Mouse (Mus musculus): ENCODE measurements around the gene Ppp2r1b. TPM values are rescaled to one million over a fixed set of nuclear protein-coding genes. Genes with fewer than 3 reads are reported as not detected.

The Ppp2r1b gene
- polyA plus RNA-seq, 1 experiment = 12.9 TPM

- Histone ChIP-seq H3K36me3 (ENCODE audit: control insufficient read depth, insufficient read depth) (peaks cover 16% of the 10 kb centered on the region), H3K4me2 (ENCODE audit: low read depth) (no peak overlapping the region), H3ac (ENCODE audit: control insufficient read depth, insufficient read length) (no peak overlapping the region), H3K79me2 (ENCODE audit: control insufficient read depth, insufficient read depth) (no peaks in the 10 kb centered on the region), H3K4me3 (no peak overlapping the region), H3K27me3 (ENCODE audit: control insufficient read depth, insufficient read depth, insufficient read length) (no peaks in the 10 kb centered on the region)
- no peak for TF ChIP-seq TCF12 (IDR thresholded peaks at IDR 0.05; ENCODE audit: insufficient read depth, poor library complexity, severe bottlenecking)
- TF ChIP-seq E2F4 (IDR thresholded peaks at IDR 0.05; ENCODE audit: insufficient read depth) = no peak
- no peak for TF ChIP-seq MYOD1 (IDR thresholded peaks at IDR 0.05; ENCODE audit: control insufficient read depth in 1 of 3, insufficient read length in 2 of 3, low read depth in 2 of 3)
- TF ChIP-seq MYOG (IDR thresholded peaks at IDR 0.05; ENCODE audit: control insufficient read depth in 1 of 3, insufficient read depth in 1 of 3, insufficient read length in 2 of 3, low read depth in 2 of 3) = no peak
- no peak for TF ChIP-seq CEBPB (IDR thresholded peaks at IDR 0.05; ENCODE audit: insufficient read depth, poor library complexity, severe bottlenecking)
- TF ChIP-seq REST (IDR thresholded peaks at IDR 0.05; ENCODE audit: insufficient read depth, insufficient read length) = no peak
- no peak for TF ChIP-seq USF1 (IDR thresholded peaks at IDR 0.05; ENCODE audit: low read depth)
- TF ChIP-seq POLR2A (IDR thresholded peaks at IDR 0.05; ENCODE audit: insufficient read length, low read depth) = no peak
- no peak for TF ChIP-seq POLR2AphosphoS2 (IDR thresholded peaks at IDR 0.05; ENCODE audit: insufficient read length, low read depth)
- TF ChIP-seq MAX (IDR thresholded peaks at IDR 0.05; ENCODE audit: low read depth) = no peak
- no peak for TF ChIP-seq SRF (IDR thresholded peaks at IDR 0.05; ENCODE audit: control insufficient read depth, insufficient read length, low read depth)
- TF ChIP-seq TCF3 (IDR thresholded peaks at IDR 0.05; ENCODE audit: insufficient read length, low read depth) = no peak
Measured at GRCm38 (mm10) chr9:50800985-50801384, 44.1 kb upstream of the Ppp2r1b start.

GRCm38 (mm10) chr9:50803055-50803671 lies 41.9 kb upstream of the Ppp2r1b start:
- H3K79me2 ChIP-seq (ENCODE audit: control insufficient read depth, insufficient read depth) = no peaks in the 10 kb centered on the region
- no peak overlapping the region for H3K4me3 ChIP-seq
- TF ChIP-seq SRF (IDR thresholded peaks at IDR 0.05; ENCODE audit: control insufficient read depth, insufficient read length, low read depth) = no peak
- no peak for TF ChIP-seq CEBPB (IDR thresholded peaks at IDR 0.05; ENCODE audit: insufficient read depth, poor library complexity, severe bottlenecking)
- TF ChIP-seq USF1 (IDR thresholded peaks at IDR 0.05; ENCODE audit: low read depth) = no peak
- TF ChIP-seq E2F4 (IDR thresholded peaks at IDR 0.05; ENCODE audit: insufficient read depth) = no peak
- TF ChIP-seq TCF3 (IDR thresholded peaks at IDR 0.05; ENCODE audit: insufficient read length, low read depth) = no peak
- no peak for TF ChIP-seq MAX (IDR thresholded peaks at IDR 0.05; ENCODE audit: low read depth)
- no peak for TF ChIP-seq REST (IDR thresholded peaks at IDR 0.05; ENCODE audit: insufficient read depth, insufficient read length)
- no peak for TF ChIP-seq MYOG (IDR thresholded peaks at IDR 0.05; ENCODE audit: control insufficient read depth in 1 of 3, insufficient read depth in 1 of 3, insufficient read length in 2 of 3, low read depth in 2 of 3)
- TF ChIP-seq TCF12 (IDR thresholded peaks at IDR 0.05; ENCODE audit: insufficient read depth, poor library complexity, severe bottlenecking) = no peak
- TF ChIP-seq POLR2A (IDR thresholded peaks at IDR 0.05; ENCODE audit: insufficient read length, low read depth) = no peak
- no peak for TF ChIP-seq MYOD1 (IDR thresholded peaks at IDR 0.05; ENCODE audit: control insufficient read depth in 1 of 3, insufficient read length in 2 of 3, low read depth in 2 of 3)
- no peak overlapping the region for H3ac ChIP-seq (ENCODE audit: control insufficient read depth, insufficient read length)
- no peak overlapping the region for H3K4me2 ChIP-seq (ENCODE audit: low read depth)
- H3K27me3 ChIP-seq (ENCODE audit: control insufficient read depth, insufficient read depth, insufficient read length) = no peaks in the 10 kb centered on the region
- peaks cover 17% of the 10 kb centered on the region for H3K36me3 ChIP-seq (ENCODE audit: control insufficient read depth, insufficient read depth)

GRCm38 (mm10) chr9:50808471-50808870 lies 36.6 kb upstream of the Ppp2r1b start:
- H3ac ChIP-seq (ENCODE audit: control insufficient read depth, insufficient read length) = no peak overlapping the region
- peaks cover 18% of the 10 kb centered on the region for H3K36me3 ChIP-seq (ENCODE audit: control insufficient read depth, insufficient read depth)
- no peak for TF ChIP-seq TCF12 (IDR thresholded peaks at IDR 0.05; ENCODE audit: insufficient read depth, poor library complexity, severe bottlenecking)
- no peak for TF ChIP-seq MAX (IDR thresholded peaks at IDR 0.05; ENCODE audit: low read depth)
- no peak for TF ChIP-seq POLR2AphosphoS2 (IDR thresholded peaks at IDR 0.05; ENCODE audit: insufficient read length, low read depth)
- no peak for TF ChIP-seq MYOD1 (IDR thresholded peaks at IDR 0.05; ENCODE audit: control insufficient read depth in 1 of 3, insufficient read length in 2 of 3, low read depth in 2 of 3)
- H3K79me2 ChIP-seq (ENCODE audit: control insufficient read depth, insufficient read depth) = no peaks in the 10 kb centered on the region
- H3K27me3 ChIP-seq (ENCODE audit: control insufficient read depth, insufficient read depth, insufficient read length) = no peaks in the 10 kb centered on the region
- no peak overlapping the region for H3K4me3 ChIP-seq
- no peak overlapping the region for H3K4me2 ChIP-seq (ENCODE audit: low read depth)

- H3K4me2 ChIP-seq (ENCODE audit: low read depth) = no peak overlapping the region
- H3K27me3 ChIP-seq (ENCODE audit: control insufficient read depth, insufficient read depth, insufficient read length) = no peaks in the 10 kb centered on the region
- TF ChIP-seq REST (IDR thresholded peaks at IDR 0.05; ENCODE audit: insufficient read depth, insufficient read length) (no peak), POLR2A (IDR thresholded peaks at IDR 0.05; ENCODE audit: insufficient read length, low read depth) (no peak), POLR2AphosphoS2 (IDR thresholded peaks at IDR 0.05; ENCODE audit: insufficient read length, low read depth) (no peak), MAX (IDR thresholded peaks at IDR 0.05; ENCODE audit: low read depth) (no peak), TCF3 (IDR thresholded peaks at IDR 0.05; ENCODE audit: insufficient read length, low read depth) (no peak), TCF12 (IDR thresholded peaks at IDR 0.05; ENCODE audit: insufficient read depth, poor library complexity, severe bottlenecking) (no peak), MYOG (IDR thresholded peaks at IDR 0.05; ENCODE audit: control insufficient read depth in 1 of 3, insufficient read depth in 1 of 3, insufficient read length in 2 of 3, low read depth in 2 of 3) (no peak), CEBPB (IDR thresholded peaks at IDR 0.05; ENCODE audit: insufficient read depth, poor library complexity, severe bottlenecking) (no peak), E2F4 (IDR thresholded peaks at IDR 0.05; ENCODE audit: insufficient read depth) (no peak), MYOD1 (IDR thresholded peaks at IDR 0.05; ENCODE audit: control insufficient read depth in 1 of 3, insufficient read length in 2 of 3, low read depth in 2 of 3) (no peak), SRF (IDR thresholded peaks at IDR 0.05; ENCODE audit: control insufficient read depth, insufficient read length, low read depth) (no peak)
- H3ac ChIP-seq (ENCODE audit: control insufficient read depth, insufficient read length) = no peak overlapping the region
- no peak overlapping the region for H3K4me3 ChIP-seq
- H3K36me3 ChIP-seq (ENCODE audit: control insufficient read depth, insufficient read depth) = peaks cover 13% of the 10 kb centered on the region
- no peaks in the 10 kb centered on the region for H3K79me2 ChIP-seq (ENCODE audit: control insufficient read depth, insufficient read depth)
Measured at GRCm38 (mm10) chr9:50809146-50809545, 36.0 kb upstream of the Ppp2r1b start.

- H3K27me3 ChIP-seq (ENCODE audit: control insufficient read depth, insufficient read depth, insufficient read length) = no peaks in the 10 kb centered on the region
- H3K79me2 ChIP-seq (ENCODE audit: control insufficient read depth, insufficient read depth) = no peaks in the 10 kb centered on the region
- no peak overlapping the region for H3K4me3 ChIP-seq
- H3K36me3 ChIP-seq (ENCODE audit: control insufficient read depth, insufficient read depth) = peaks cover 11% of the 10 kb centered on the region
- H3ac ChIP-seq (ENCODE audit: control insufficient read depth, insufficient read length) = no peak overlapping the region
- H3K4me2 ChIP-seq (ENCODE audit: low read depth) = no peak overlapping the region
- TF ChIP-seq POLR2AphosphoS2 (IDR thresholded peaks at IDR 0.05; ENCODE audit: insufficient read length, low read depth) (no peak), TCF3 (IDR thresholded peaks at IDR 0.05; ENCODE audit: insufficient read length, low read depth) (no peak), POLR2A (IDR thresholded peaks at IDR 0.05; ENCODE audit: insufficient read length, low read depth) (no peak), REST (IDR thresholded peaks at IDR 0.05; ENCODE audit: insufficient read depth, insufficient read length) (no peak), SRF (IDR thresholded peaks at IDR 0.05; ENCODE audit: control insufficient read depth, insufficient read length, low read depth) (no peak), TCF12 (IDR thresholded peaks at IDR 0.05; ENCODE audit: insufficient read depth, poor library complexity, severe bottlenecking) (no peak), CEBPB (IDR thresholded peaks at IDR 0.05; ENCODE audit: insufficient read depth, poor library complexity, severe bottlenecking) (no peak), MAX (IDR thresholded peaks at IDR 0.05; ENCODE audit: low read depth) (no peak), USF1 (IDR thresholded peaks at IDR 0.05; ENCODE audit: low read depth) (no peak), MYOD1 (IDR thresholded peaks at IDR 0.05; ENCODE audit: control insufficient read depth in 1 of 3, insufficient read length in 2 of 3, low read depth in 2 of 3) (no peak), E2F4 (IDR thresholded peaks at IDR 0.05; ENCODE audit: insufficient read depth) (no peak), MYOG (IDR thresholded peaks at IDR 0.05; ENCODE audit: control insufficient read depth in 1 of 3, insufficient read depth in 1 of 3, insufficient read length in 2 of 3, low read depth in 2 of 3) (no peak)
Measured at GRCm38 (mm10) chr9:50811187-50811586, 33.9 kb upstream of the Ppp2r1b start.
